Mouse (Mus musculus): ENCODE results near the gene Tdrd7. TPM values are rescaled to one million over a fixed set of nuclear protein-coding genes. Genes with fewer than 3 reads are reported as not detected.

The Tdrd7 gene
- polyA plus RNA-seq, 1 experiment: not detected

GRCm38 (mm10) chr4:46065695-46066340, 100.7 kb downstream of the Tdrd7 start:
- Histone ChIP-seq H3K4me1 (ENCODE audit: control insufficient read depth, insufficient read depth, low read length) (peaks cover 59% of the 10 kb centered on the region), H3K4me3 (ENCODE audit: insufficient read depth, low read depth, low read length) (no peak overlapping the region), H3K27ac (ENCODE audit: insufficient read depth, low read depth, low read length) (peak overlapping the region; percentile 18)
- 37% methylated on average over 8 of the region's 8 CpGs for WGBS
- TF ChIP-seq POLR2A (IDR thresholded peaks at IDR 0.05; ENCODE audit: insufficient read depth, low read depth, low read length): no peak
- TF ChIP-seq CTCF (IDR thresholded peaks at IDR 0.05; ENCODE audit: insufficient read depth, low read depth, low read length): no peak

- Histone ChIP-seq H3K4me3 (ENCODE audit: insufficient read depth, low read depth, low read length) (no peak overlapping the region), H3K4me1 (ENCODE audit: control insufficient read depth, insufficient read depth, low read length) (peaks cover 43% of the 10 kb centered on the region), H3K27ac (ENCODE audit: insufficient read depth, low read depth, low read length) (peak overlapping the region; percentile 31; the same call in 1 of the 2 replicates)
- 81% methylated on average over 3 of the region's 3 CpGs for WGBS
- TF ChIP-seq POLR2A (IDR thresholded peaks at IDR 0.05; ENCODE audit: insufficient read depth, low read depth, low read length) (no peak), CTCF (IDR thresholded peaks at IDR 0.05; ENCODE audit: insufficient read depth, low read depth, low read length) (no peak)
These were observed 102.9 kb downstream of the Tdrd7 start for GRCm38 (mm10) chr4:46068060-46068459.

- peak overlapping the region; percentile 31; the same call in 1 of the 2 replicates for H3K27ac ChIP-seq (ENCODE audit: insufficient read depth, low read depth, low read length)
- peaks cover 38% of the 10 kb centered on the region for H3K4me1 ChIP-seq (ENCODE audit: control insufficient read depth, insufficient read depth, low read length)
- TF ChIP-seq CTCF (IDR thresholded peaks at IDR 0.05; ENCODE audit: insufficient read depth, low read depth, low read length): no peak
- no peak for TF ChIP-seq POLR2A (IDR thresholded peaks at IDR 0.05; ENCODE audit: insufficient read depth, low read depth, low read length)
- WGBS: 71% methylated on average over 1 of the region's 1 CpGs
- H3K4me3 ChIP-seq (ENCODE audit: insufficient read depth, low read depth, low read length): no peak overlapping the region
These were observed 103.4 kb downstream of the Tdrd7 start for GRCm38 (mm10) chr4:46068573-46068972.

GRCm38 (mm10) chr4:46069851-46070482, 104.8 kb downstream of the Tdrd7 start:
- TF ChIP-seq POLR2A (IDR thresholded peaks at IDR 0.05; ENCODE audit: insufficient read depth, low read depth, low read length) (no peak), CTCF (IDR thresholded peaks at IDR 0.05; ENCODE audit: insufficient read depth, low read depth, low read length) (no peak)
- Histone ChIP-seq H3K4me1 (ENCODE audit: control insufficient read depth, insufficient read depth, low read length) (peaks cover 27% of the 10 kb centered on the region), H3K4me3 (ENCODE audit: insufficient read depth, low read depth, low read length) (no peak overlapping the region), H3K27ac (ENCODE audit: insufficient read depth, low read depth, low read length) (no peak overlapping the region)
- WGBS: 65% methylated on average over 6 of the region's 6 CpGs

- Histone ChIP-seq H3K4me1 (ENCODE audit: control insufficient read depth, insufficient read depth, low read length) (peaks cover 18% of the 10 kb centered on the region), H3K27ac (ENCODE audit: insufficient read depth, low read depth, low read length) (no peak overlapping the region)
- WGBS: 91% methylated on average over 6 of the region's 6 CpGs
These were observed 107.5 kb downstream of the Tdrd7 start for GRCm38 (mm10) chr4:46072631-46073030.

GRCm38 (mm10) chr4:46073736-46074135, 108.6 kb downstream of the Tdrd7 start:
- no peak for TF ChIP-seq CTCF (IDR thresholded peaks at IDR 0.05; ENCODE audit: insufficient read depth, low read depth, low read length)
- no peak for TF ChIP-seq POLR2A (IDR thresholded peaks at IDR 0.05; ENCODE audit: insufficient read depth, low read depth, low read length)
- H3K27ac ChIP-seq (ENCODE audit: insufficient read depth, low read depth, low read length): no peak overlapping the region
- WGBS: 54% methylated on average over 4 of the region's 4 CpGs

More at GRCm38 (mm10) chr4:46072631-46073030, 107.5 kb downstream of the Tdrd7 start:
- H3K4me3 ChIP-seq (ENCODE audit: insufficient read depth, low read depth, low read length): no peak overlapping the region
- TF ChIP-seq CTCF (IDR thresholded peaks at IDR 0.05; ENCODE audit: insufficient read depth, low read depth, low read length): no peak
- TF ChIP-seq POLR2A (IDR thresholded peaks at IDR 0.05; ENCODE audit: insufficient read depth, low read depth, low read length): no peak

GRCm38 (mm10) chr4:46075664-46076063, 110.5 kb downstream of the Tdrd7 start:
- TF ChIP-seq CTCF (IDR thresholded peaks at IDR 0.05; ENCODE audit: insufficient read depth, low read depth, low read length) (no peak), POLR2A (IDR thresholded peaks at IDR 0.05; ENCODE audit: insufficient read depth, low read depth, low read length) (no peak)
- Histone ChIP-seq H3K4me3 (ENCODE audit: insufficient read depth, low read depth, low read length) (no peak overlapping the region), H3K4me1 (ENCODE audit: control insufficient read depth, insufficient read depth, low read length) (peaks cover 7% of the 10 kb centered on the region; the same call in 1 of the 2 replicates), H3K27ac (ENCODE audit: insufficient read depth, low read depth, low read length) (no peak overlapping the region)
- WGBS: 94% methylated on average over 3 of the region's 3 CpGs

More at GRCm38 (mm10) chr4:46073736-46074135, 108.6 kb downstream of the Tdrd7 start:
- H3K4me3 ChIP-seq (ENCODE audit: insufficient read depth, low read depth, low read length): no peak overlapping the region
- peaks cover 9% of the 10 kb centered on the region; the same call in 1 of the 2 replicates for H3K4me1 ChIP-seq (ENCODE audit: control insufficient read depth, insufficient read depth, low read length)

- 0 out of 2 replicates have a peak overlapping the region, but pooled peaks have one; percentile 16 for H3K27ac ChIP-seq (ENCODE audit: insufficient read depth, low read depth, low read length)
- peaks cover 7% of the 10 kb centered on the region; the same call in 1 of the 2 replicates for H3K4me1 ChIP-seq (ENCODE audit: control insufficient read depth, insufficient read depth, low read length)
- TF ChIP-seq POLR2A (IDR thresholded peaks at IDR 0.05; ENCODE audit: insufficient read depth, low read depth, low read length) (no peak), CTCF (IDR thresholded peaks at IDR 0.05; ENCODE audit: insufficient read depth, low read depth, low read length) (no peak)
- H3K4me3 ChIP-seq (ENCODE audit: insufficient read depth, low read depth, low read length): no peak overlapping the region
- 52% methylated on average over 2 of the region's 2 CpGs for WGBS
These were observed 111.8 kb downstream of the Tdrd7 start for GRCm38 (mm10) chr4:46076892-46077291.

GRCm38 (mm10) chr4:46080261-46080660, 115.1 kb downstream of the Tdrd7 start:
- WGBS: 75% methylated on average over 4 of the region's 4 CpGs
- Histone ChIP-seq H3K4me1 (ENCODE audit: control insufficient read depth, insufficient read depth, low read length) (peaks cover 24% of the 10 kb centered on the region), H3K27ac (ENCODE audit: insufficient read depth, low read depth, low read length) (no peak overlapping the region), H3K4me3 (ENCODE audit: insufficient read depth, low read depth, low read length) (no peak overlapping the region)
- TF ChIP-seq POLR2A (IDR thresholded peaks at IDR 0.05; ENCODE audit: insufficient read depth, low read depth, low read length) (no peak), CTCF (IDR thresholded peaks at IDR 0.05; ENCODE audit: insufficient read depth, low read depth, low read length) (no peak)

All from olfactory bulb, adult 2 months (tissue).